Mouse (Mus musculus) embryonic fibroblast, embryonic 13.5 days (primary cell): ENCODE results near the gene Palm.

Experiments used
- CTCF ChIP-seq: IDR thresholded peaks from 2 replicates; pipeline ENCODE4 v1.5.1; 2011; ENCODE audit warnings: mild to moderate bottlenecking, control low read depth, low read length, moderate library complexity, borderline replicate concordance; ENCODE audit not compliant: insufficient read depth
- POLR2A ChIP-seq: IDR thresholded peaks from 2 replicates; pipeline ENCODE4 v1.6.1; 2011; ENCODE audit warnings: low read depth, mild to moderate bottlenecking, control low read depth, low read length, moderate library complexity

- TF ChIP-seq CTCF (no peak), POLR2A (no peak)
These were observed 20.2 kb upstream of the Palm start for GRCm38 (mm10) chr10:79773208-79773607.
